ENCODE assay signal across 24 mouse cellular contexts in the genomic region with DNA sequence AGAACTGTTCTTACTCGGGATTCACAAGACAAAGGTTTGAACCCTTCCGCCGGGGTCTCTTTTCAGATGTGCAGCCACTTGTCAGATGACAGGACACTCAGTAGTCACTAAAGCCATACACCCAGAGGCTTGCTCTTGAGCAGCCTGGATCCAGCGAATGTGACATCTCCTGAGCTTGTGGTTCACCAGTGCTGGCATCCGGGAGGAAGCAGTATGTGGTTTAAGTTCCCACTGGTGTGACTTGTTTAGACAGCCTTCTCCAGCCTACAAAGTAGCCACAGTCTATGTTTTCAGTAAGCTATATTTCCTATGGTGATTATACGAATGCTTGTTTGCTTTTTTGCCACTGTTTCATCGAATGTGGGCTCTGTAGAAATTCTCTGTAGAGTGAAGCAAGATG.
DNase-seq lines count a peak whose midpoint lies in the region; ATAC-seq and TF ChIP-seq lines count a peak whose summit lies in the region.
"Had no signal": no experiment of that assay in that cellular context is flagged by ENCODE, and none has a peak within 500 bp of the region (broad histone marks: within the 10 kb centered on the region; RNA-seq: fewer than 3 reads in every experiment).

No protein-coding gene starts in this region.

- TF ChIP-seq EP300 in liver, postnatal 0 days (IDR thresholded peaks at IDR 0.05; ENCODE audit: low read depth), result no peak

- intact Hi-C loops in left cerebral cortex, postnatal 36 days (cut with DNase I), result no loop called here

- peak; percentile 57 for DNase-seq in midbrain, embryonic 11.5 days (ENCODE audit: low spot score, missing footprints)
- DNase-seq in midbrain, postnatal 0 days (ENCODE audit: low spot score), result no peak
- peak; percentile 12 to 36 for DNase-seq in natural killer cell, adult 2 months (ENCODE audit: low spot score in 2 of 2)
- no peak for DNase-seq in liver, postnatal 0 days
- DNase-seq in left cerebral cortex, postnatal 36 days (ENCODE audit: low spot score in 2 of 2), result no peak
- no peak for DNase-seq in heart, adult 8-10 months (ENCODE audit: low spot score)
- DNase-seq: adrenal gland, adult 2 months; adrenal gland, postnatal 10 days; adrenal gland, postnatal 25 days; cerebellum, adult 11-12 months; cerebellum, adult 2 months; cerebellum, adult 9-10 months; cerebellum, postnatal 10 days; cerebellum, postnatal 25 days; embryo, embryonic 11 days had no signal

- no peak overlapping the region for H3K27ac ChIP-seq in midbrain, embryonic 11.5 days (ENCODE audit: low read depth, low read length)
- H3K27ac ChIP-seq in midbrain, postnatal 0 days (ENCODE audit: low read depth, low read length), result no peak overlapping the region
- H3K27ac ChIP-seq in liver, postnatal 0 days (ENCODE audit: low read depth), result no peak overlapping the region
- H3K27ac ChIP-seq: forebrain, embryonic 10.5 days; forebrain, embryonic 12.5 days had no signal

- no peak for ATAC-seq in midbrain, embryonic 11.5 days (ENCODE audit: low FRiP score)
- ATAC-seq in midbrain, postnatal 0 days (ENCODE audit: low FRiP score), result no peak
- ATAC-seq in granulocyte monocyte progenitor cell, adult 5-6 weeks (replicated peaks; ENCODE audit: poor library complexity, severe bottlenecking), result peak; percentile 76
- ATAC-seq in megakaryocyte, adult 5-6 weeks (ENCODE audit: poor library complexity, severe bottlenecking), result peak; percentile 68
- ATAC-seq in liver, postnatal 0 days, result no peak
- ATAC-seq: forebrain, embryonic 14.5 days; forebrain, embryonic 16.5 days had no signal

- H3K27me3 ChIP-seq in midbrain, embryonic 11.5 days (ENCODE audit: control insufficient read depth, insufficient read depth, low read length), result no peaks in the 10 kb centered on the region
- no peaks in the 10 kb centered on the region for H3K27me3 ChIP-seq in midbrain, postnatal 0 days (ENCODE audit: insufficient read depth, low read length)
- H3K27me3 ChIP-seq in liver, postnatal 0 days (ENCODE audit: insufficient read depth, low read length), result 0 out of 2 replicates have a peak, but pooled peaks cover 3% of the 10 kb centered on the region
- H3K27me3 ChIP-seq: embryonic facial prominence, embryonic 13.5 days; embryonic facial prominence, embryonic 15.5 days had no signal

- no peaks in the 10 kb centered on the region for H3K4me1 ChIP-seq in midbrain, embryonic 11.5 days (ENCODE audit: control insufficient read depth, insufficient read depth, low read length)
- no peaks in the 10 kb centered on the region for H3K4me1 ChIP-seq in midbrain, postnatal 0 days (ENCODE audit: insufficient read depth, low read length)
- 0 out of 2 replicates have a peak, but pooled peaks cover 3% of the 10 kb centered on the region for H3K4me1 ChIP-seq in liver, postnatal 0 days (ENCODE audit: insufficient read depth)

- H3K36me3 ChIP-seq in midbrain, embryonic 11.5 days (ENCODE audit: control insufficient read depth, insufficient read depth, low read length), result no peaks in the 10 kb centered on the region
- H3K36me3 ChIP-seq in midbrain, postnatal 0 days (ENCODE audit: insufficient read depth, low read length), result no peaks in the 10 kb centered on the region
- no peaks in the 10 kb centered on the region for H3K36me3 ChIP-seq in liver, postnatal 0 days (replicated peaks; ENCODE audit: insufficient read depth, low read length)
- H3K36me3 ChIP-seq: embryonic facial prominence, embryonic 13.5 days; embryonic facial prominence, embryonic 15.5 days; forebrain, embryonic 10.5 days; forebrain, embryonic 12.5 days had no signal

- no peak overlapping the region for H3K4me2 ChIP-seq in midbrain, embryonic 11.5 days
- H3K4me2 ChIP-seq in midbrain, postnatal 0 days (ENCODE audit: low read depth, low read length, poor library complexity, severe bottlenecking), result no peak overlapping the region
- no peak overlapping the region for H3K4me2 ChIP-seq in liver, postnatal 0 days (ENCODE audit: low read depth, low read length)
- H3K4me2 ChIP-seq: embryonic facial prominence, embryonic 13.5 days; embryonic facial prominence, embryonic 15.5 days; forebrain, embryonic 12.5 days had no signal

- no peak for TF ChIP-seq CTCF in midbrain, postnatal 0 days (IDR thresholded peaks at IDR 0.05)
- TF ChIP-seq CTCF in liver, postnatal 0 days (IDR thresholded peaks at IDR 0.05; ENCODE audit: low read depth), result no peak

- WGBS in midbrain, embryonic 11.5 days, result 81% methylated on average over 7 of the region's 7 CpGs
- 87% methylated on average over 7 of the region's 7 CpGs for WGBS in midbrain, postnatal 0 days
- 55% methylated on average over 7 of the region's 7 CpGs for WGBS in liver, postnatal 0 days (ENCODE audit: insufficient replicate concordance)

- no peaks in the 10 kb centered on the region for H3K9me3 ChIP-seq in midbrain, embryonic 11.5 days (ENCODE audit: control insufficient read depth, low read length)
- H3K9me3 ChIP-seq in midbrain, postnatal 0 days (ENCODE audit: low read length), result no peaks in the 10 kb centered on the region
- H3K9me3 ChIP-seq in liver, postnatal 0 days (ENCODE audit: low read length), result no peaks in the 10 kb centered on the region
- H3K9me3 ChIP-seq: embryonic facial prominence, embryonic 13.5 days; embryonic facial prominence, embryonic 15.5 days; forebrain, embryonic 10.5 days; forebrain, embryonic 12.5 days had no signal

- H3K4me3 ChIP-seq in midbrain, embryonic 11.5 days (ENCODE audit: low read depth, low read length), result no peak overlapping the region
- no peak overlapping the region for H3K4me3 ChIP-seq in midbrain, postnatal 0 days (ENCODE audit: low read depth, low read length)
- H3K4me3 ChIP-seq in liver, postnatal 0 days (ENCODE audit: low read depth, low read length), result no peak overlapping the region
- H3K4me3 ChIP-seq: embryonic facial prominence, embryonic 13.5 days; embryonic facial prominence, embryonic 15.5 days; erythroblast, embryonic 14.5 days; forebrain, embryonic 10.5 days; forebrain, embryonic 12.5 days had no signal

- no peak overlapping the region for H3K9ac ChIP-seq in midbrain, embryonic 11.5 days (ENCODE audit: low read length)
- no peak overlapping the region for H3K9ac ChIP-seq in midbrain, postnatal 0 days (replicated peaks; ENCODE audit: low read length, poor library complexity, severe bottlenecking)
- no peak overlapping the region for H3K9ac ChIP-seq in liver, postnatal 0 days (replicated peaks)
- H3K9ac ChIP-seq: embryonic facial prominence, embryonic 13.5 days; embryonic facial prominence, embryonic 15.5 days; forebrain, embryonic 12.5 days had no signal

Comparison
In these comparisons a context has a peak if more than half of its experiments do, and no peak if none do; other contexts are left out.
1. DNase-seq: peak in midbrain, embryonic 11.5 days (single experiment) and natural killer cell, adult 2 months (2 of 2); none in midbrain, postnatal 0 days (single experiment), liver, postnatal 0 days (single experiment), left cerebral cortex, postnatal 36 days (0 of 2) and heart, adult 8-10 months (single experiment).
2. ATAC-seq: peak in granulocyte monocyte progenitor cell, adult 5-6 weeks (single experiment) and megakaryocyte, adult 5-6 weeks (single experiment); none in midbrain, embryonic 11.5 days (single experiment), midbrain, postnatal 0 days (single experiment) and liver, postnatal 0 days (single experiment).